Mouse (Mus musculus) heart, embryonic 14.5 days (tissue): Measurements from ENCODE around the gene Nlrp3. TPM values are rescaled to one million over a fixed set of nuclear protein-coding genes. Genes with fewer than 3 reads are reported as not detected.

Source experiments
- ATAC-seq: fragments of 200-750 bp; cut with Nextera tagmentation; 2 replicates; pipeline ENCODE4 v1.8.0; 2017; ENCODE audit warnings: low read depth, moderate TSS enrichment; ENCODE audit not compliant: insufficient number of reproducible peaks, insufficient read depth, low FRiP score
- H3K27ac ChIP-seq, 2 experiments: fragments of 200-500 bp in 1 of 2; fragments of 300-500 bp in 1 of 2; sonication (generic) in 1 of 2; replicated peaks in 1 of 2; 2 replicates each; pipeline ENCODE4 v1.5.1; 2012 to 2014; ENCODE audit warnings: low read depth in 2 of 2, low read length in 2 of 2, control low read depth in 1 of 2, mild to moderate bottlenecking in 1 of 2, mixed read lengths in 1 of 2; ENCODE audit not compliant: control insufficient read depth in 1 of 2, insufficient read depth in 1 of 2
- H3K27me3 ChIP-seq: fragments of 300-500 bp; sonication (generic); 2 replicates; pipeline ENCODE4 v1.6.1; 2014; ENCODE audit warnings: mild to moderate bottlenecking, low read length, control low read depth; ENCODE audit not compliant: control insufficient read depth, insufficient read depth
- H3K36me3 ChIP-seq: fragments of 300-500 bp; sonication (generic); 2 replicates; pipeline ENCODE4 v1.6.1; 2014; ENCODE audit warnings: mild to moderate bottlenecking, control low read depth, low read length, mixed read lengths; ENCODE audit not compliant: control insufficient read depth, insufficient read depth
- H3K4me1 ChIP-seq, 2 experiments: fragments of 200-500 bp in 1 of 2; fragments of 300-500 bp in 1 of 2; sonication (generic) in 1 of 2; 2 replicates each; pipeline ENCODE4 v1.6.1; 2012 to 2014; ENCODE audit warnings: low read length in 2 of 2, control low read depth in 1 of 2, mixed read lengths in 1 of 2; ENCODE audit not compliant: control insufficient read depth in 2 of 2, insufficient read depth in 2 of 2
- H3K4me2 ChIP-seq: fragments of 300-500 bp; sonication (generic); 2 replicates; pipeline ENCODE4 v1.6.1; 2014; ENCODE audit warnings: mild to moderate bottlenecking, low read length
- H3K4me3 ChIP-seq, 2 experiments: fragments of 200-500 bp in 1 of 2; fragments of 300-500 bp in 1 of 2; sonication (generic) in 1 of 2; 2 replicates each; pipeline ENCODE4 v1.5.1; 2012 to 2014; ENCODE audit warnings: low read length in 2 of 2, mild to moderate bottlenecking in 2 of 2, control low read depth in 1 of 2, low read depth in 1 of 2, moderate library complexity in 1 of 2; ENCODE audit not compliant: control insufficient read depth in 1 of 2, insufficient read depth in 1 of 2
- H3K9ac ChIP-seq: fragments of 300-500 bp; sonication (generic); 2 replicates; pipeline ENCODE4 v1.6.1; 2014; ENCODE audit warnings: mild to moderate bottlenecking, low read length
- H3K9me3 ChIP-seq: fragments of 300-500 bp; sonication (generic); 2 replicates; pipeline ENCODE4 v1.6.1; 2016; ENCODE audit warnings: low read length, control low read depth; ENCODE audit not compliant: control insufficient read depth
- WGBS: fragments of 180-500 bp; shearing (Covaris S2); extraction: QIAGEN DNeasy Blood & Tissue Kit; methylation state at CpG from one replicate; pipeline ENCODE4 v1.1.7; 2014; 5-methylcytosine and 5-hydroxymethylcytosine counted together
- polyA plus RNA-seq: library from polyadenylated mRNA; unstranded; fragments of >200 nt; fragmentation: Nextera tagmentation; extraction: Ambion mirVana; gene quantifications from 2 replicates; pipeline ENCODE4 v1.2.1, GENCODE M21; 2014

Gene Nlrp3
- polyA plus RNA-seq, 1 experiment from 2014 or later, result 0.11 TPM

DNA sequence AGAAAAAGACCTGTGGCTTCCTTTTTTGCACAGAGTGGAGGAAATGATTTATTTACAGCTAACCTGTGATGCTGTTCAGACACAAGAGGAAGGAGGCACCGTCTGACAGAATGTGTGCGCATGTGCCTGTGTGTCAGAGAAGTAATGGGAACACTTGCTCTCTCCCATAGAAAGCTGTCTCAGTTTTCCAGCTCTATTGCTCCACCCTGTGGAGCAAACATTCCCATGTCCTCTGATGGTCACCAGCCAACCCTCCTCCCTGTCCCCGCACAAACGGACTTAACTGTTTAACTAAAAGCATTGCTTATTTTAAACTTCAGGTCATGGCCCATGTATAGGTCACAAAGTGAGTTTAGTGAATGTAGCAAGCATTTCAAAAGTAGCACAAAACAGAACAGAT, 72.8 kb downstream of the Nlrp3 start:
- H3K4me2 ChIP-seq, result no peak overlapping the region
- H3K4me1 ChIP-seq, result no peaks in the 10 kb centered on the region
- 33% methylated on average over 4 of the region's 4 CpGs for WGBS
- no peaks in the 10 kb centered on the region for H3K27me3 ChIP-seq
- H3K9me3 ChIP-seq, result no peaks in the 10 kb centered on the region
- no peak for ATAC-seq
- no peaks in the 10 kb centered on the region for H3K36me3 ChIP-seq
- no peak overlapping the region for H3K27ac ChIP-seq
- no peak overlapping the region for H3K9ac ChIP-seq
- no peak overlapping the region for H3K4me3 ChIP-seq

Other genes with a start within 250 kb of the Nlrp3 start
- 0.97 and 1.2 TPM in 2 replicates for gene Wnt9a, start 234.6 kb upstream of the Nlrp3 start, polyA plus RNA-seq
- not detected in 2 replicates for gene Prss38, start 165.9 kb upstream of the Nlrp3 start, polyA plus RNA-seq
- 10.8 and 11.4 TPM in 2 replicates for gene Jmjd4, start 91.5 kb upstream of the Nlrp3 start, polyA plus RNA-seq
- 93.8 and 98.8 TPM in 2 replicates for gene Snap47, start 90.4 kb upstream of the Nlrp3 start, polyA plus RNA-seq
- 7.6 and 7.9 TPM in 2 replicates for gene Zfp867, start 69.1 kb upstream of the Nlrp3 start, polyA plus RNA-seq
- 12.0 and 13.4 TPM in 2 replicates for gene Zkscan17, start 14.8 kb upstream of the Nlrp3 start, polyA plus RNA-seq
- gene Olfr222, start 34.7 kb downstream of the Nlrp3 start, polyA plus RNA-seq, result not detected in 2 replicates
- gene Olfr223, start 51.7 kb downstream of the Nlrp3 start, polyA plus RNA-seq, result not detected in 2 replicates
- gene Mprip, start 119.7 kb downstream of the Nlrp3 start, polyA plus RNA-seq, result 64.7 and 68.7 TPM in 2 replicates
- 1.6 and 2.0 TPM in 2 replicates for gene Pld6, start 246.1 kb downstream of the Nlrp3 start, polyA plus RNA-seq